Mouse (Mus musculus): Measurements from ENCODE around the gene Abhd12. TPM values are rescaled to one million over a fixed set of nuclear protein-coding genes. Genes with fewer than 3 reads are reported as not detected.
A peak's percentile ranks its signal among the peaks of the same experiment; 100 is the strongest.

Gene Abhd12
- polyA plus RNA-seq, 1 experiment from 2014 or later = 24.5 TPM

GRCm38 (mm10) chr2:150884779-150885110 lies 19.8 kb downstream of the Abhd12 start:
- Histone ChIP-seq H3K4me3 (ENCODE audit: low read depth, low read length) (no peak overlapping the region), H3K36me3 (replicated peaks; ENCODE audit: insufficient read depth, low read length) (no peaks in the 10 kb centered on the region), H3K27ac (ENCODE audit: low read depth) (no peak overlapping the region), H3K9ac (replicated peaks) (no peak overlapping the region), H3K9me3 (ENCODE audit: low read length) (no peaks in the 10 kb centered on the region), H3K4me2 (ENCODE audit: low read depth, low read length) (no peak overlapping the region), H3K4me1 (ENCODE audit: insufficient read depth) (no peaks in the 10 kb centered on the region), H3K27me3 (ENCODE audit: insufficient read depth, low read length) (no peaks in the 10 kb centered on the region)
- DNase-seq (no peak), ATAC-seq (no peak)
- TF ChIP-seq CTCF (IDR thresholded peaks at IDR 0.05; ENCODE audit: low read depth) (no peak), EP300 (IDR thresholded peaks at IDR 0.05; ENCODE audit: low read depth) (no peak)
- 89% methylated on average over 1 of the region's 1 CpGs for WGBS (ENCODE audit: insufficient replicate concordance)

- 82% methylated on average over 8 of the region's 8 CpGs for WGBS (ENCODE audit: insufficient replicate concordance)
- ATAC-seq = no peak
- DNase-seq = no peak
Observed at GRCm38 (mm10) chr2:150884075-150884778, 20.3 kb downstream of the Abhd12 start.

GRCm38 (mm10) chr2:150877561-150877960 lies 27.0 kb downstream of the Abhd12 start:
- H3K27ac ChIP-seq (ENCODE audit: low read depth) = no peak overlapping the region
- H3K4me1 ChIP-seq (ENCODE audit: insufficient read depth) = no peaks in the 10 kb centered on the region
- H3K36me3 ChIP-seq (replicated peaks; ENCODE audit: insufficient read depth, low read length) = no peaks in the 10 kb centered on the region
- H3K4me2 ChIP-seq (ENCODE audit: low read depth, low read length) = no peak overlapping the region
- WGBS (ENCODE audit: insufficient replicate concordance) = 86% methylated on average over 4 of the region's 4 CpGs
- no peak overlapping the region for H3K4me3 ChIP-seq (ENCODE audit: low read depth, low read length)
- no peak overlapping the region for H3K9ac ChIP-seq (replicated peaks)
- TF ChIP-seq CTCF (IDR thresholded peaks at IDR 0.05; ENCODE audit: low read depth) (no peak), EP300 (IDR thresholded peaks at IDR 0.05; ENCODE audit: low read depth) (no peak)
- DNase-seq (no peak), ATAC-seq (no peak)
- no peaks in the 10 kb centered on the region for H3K9me3 ChIP-seq (ENCODE audit: low read length)
- H3K27me3 ChIP-seq (ENCODE audit: insufficient read depth, low read length) = no peaks in the 10 kb centered on the region

More at GRCm38 (mm10) chr2:150884075-150884778, 20.3 kb downstream of the Abhd12 start:
- Histone ChIP-seq H3K9ac (replicated peaks) (no peak overlapping the region), H3K27me3 (ENCODE audit: insufficient read depth, low read length) (no peaks in the 10 kb centered on the region), H3K9me3 (ENCODE audit: low read length) (no peaks in the 10 kb centered on the region), H3K27ac (ENCODE audit: low read depth) (no peak overlapping the region), H3K36me3 (replicated peaks; ENCODE audit: insufficient read depth, low read length) (no peaks in the 10 kb centered on the region), H3K4me3 (ENCODE audit: low read depth, low read length) (no peak overlapping the region), H3K4me1 (ENCODE audit: insufficient read depth) (no peaks in the 10 kb centered on the region), H3K4me2 (ENCODE audit: low read depth, low read length) (no peak overlapping the region)
- no peak for TF ChIP-seq EP300 (IDR thresholded peaks at IDR 0.05; ENCODE audit: low read depth)
- no peak for TF ChIP-seq CTCF (IDR thresholded peaks at IDR 0.05; ENCODE audit: low read depth)

GRCm38 (mm10) chr2:150875226-150875625 lies 29.3 kb downstream of the Abhd12 start:
- Histone ChIP-seq H3K27ac (ENCODE audit: low read depth) (no peak overlapping the region), H3K4me3 (ENCODE audit: low read depth, low read length) (no peak overlapping the region), H3K4me1 (ENCODE audit: insufficient read depth) (no peaks in the 10 kb centered on the region), H3K27me3 (ENCODE audit: insufficient read depth, low read length) (no peaks in the 10 kb centered on the region), H3K9ac (replicated peaks) (no peak overlapping the region), H3K9me3 (ENCODE audit: low read length) (no peaks in the 10 kb centered on the region), H3K36me3 (replicated peaks; ENCODE audit: insufficient read depth, low read length) (no peaks in the 10 kb centered on the region), H3K4me2 (ENCODE audit: low read depth, low read length) (no peak overlapping the region)
- ATAC-seq (no peak), DNase-seq (no peak)
- 87% methylated on average over 1 of the region's 1 CpGs for WGBS (ENCODE audit: insufficient replicate concordance)
- TF ChIP-seq EP300 (IDR thresholded peaks at IDR 0.05; ENCODE audit: low read depth) = no peak
- TF ChIP-seq CTCF (IDR thresholded peaks at IDR 0.05; ENCODE audit: low read depth) = no peak

GRCm38 (mm10) chr2:150874508-150874907 lies 30.0 kb downstream of the Abhd12 start:
- no peaks in the 10 kb centered on the region for H3K36me3 ChIP-seq (replicated peaks; ENCODE audit: insufficient read depth, low read length)
- H3K9me3 ChIP-seq (ENCODE audit: low read length) = no peaks in the 10 kb centered on the region
- no peak for TF ChIP-seq CTCF (IDR thresholded peaks at IDR 0.05; ENCODE audit: low read depth)
- no peak for TF ChIP-seq EP300 (IDR thresholded peaks at IDR 0.05; ENCODE audit: low read depth)
- no peak overlapping the region for H3K4me3 ChIP-seq (ENCODE audit: low read depth, low read length)
- 93% methylated on average over 1 of the region's 1 CpGs for WGBS (ENCODE audit: insufficient replicate concordance)
- no peaks in the 10 kb centered on the region for H3K4me1 ChIP-seq (ENCODE audit: insufficient read depth)
- H3K4me2 ChIP-seq (ENCODE audit: low read depth, low read length) = no peak overlapping the region
- no peak overlapping the region for H3K9ac ChIP-seq (replicated peaks)
- H3K27ac ChIP-seq (ENCODE audit: low read depth) = no peak overlapping the region
- ATAC-seq = no peak
- H3K27me3 ChIP-seq (ENCODE audit: insufficient read depth, low read length) = no peaks in the 10 kb centered on the region
- DNase-seq = no peak

- peaks cover 3% of the 10 kb centered on the region; the same call in 1 of the 2 replicates for H3K4me1 ChIP-seq (ENCODE audit: insufficient read depth)
- H3K27me3 ChIP-seq (ENCODE audit: insufficient read depth, low read length) = no peaks in the 10 kb centered on the region
- no peak overlapping the region for H3K9ac ChIP-seq (replicated peaks)
- TF ChIP-seq EP300 (IDR thresholded peaks at IDR 0.05; ENCODE audit: low read depth) = no peak
- TF ChIP-seq CTCF (IDR thresholded peaks at IDR 0.05; ENCODE audit: low read depth) = no peak
- DNase-seq = no peak
- H3K4me2 ChIP-seq (ENCODE audit: low read depth, low read length) = no peak overlapping the region
- no peaks in the 10 kb centered on the region for H3K36me3 ChIP-seq (replicated peaks; ENCODE audit: insufficient read depth, low read length)
- WGBS (ENCODE audit: insufficient replicate concordance) = 28% methylated on average over 1 of the region's 1 CpGs
- ATAC-seq = peak; percentile 31; the same call in 1 of the 2 replicates
- no peaks in the 10 kb centered on the region for H3K9me3 ChIP-seq (ENCODE audit: low read length)
- H3K27ac ChIP-seq (ENCODE audit: low read depth) = no peak overlapping the region
- no peak overlapping the region for H3K4me3 ChIP-seq (ENCODE audit: low read depth, low read length)
Observed at GRCm38 (mm10) chr2:150869446-150869845, 35.1 kb downstream of the Abhd12 start.
